Mouse (Mus musculus): ENCODE measurements around the gene Gckr.
"Not testable (repeated sequence)": the region's sequence is repeated elsewhere in the genome, so short reads cannot be mapped to it uniquely, and the experiment has no call there.

The Gckr gene

GRCm38 (mm10) chr5:31294964-31295605, 2.2 kb upstream of the Gckr start:
- DNase-seq (ENCODE audit: low spot score in 2 of 2) = peak in 1 of 2 experiments; percentile 22

GRCm38 (mm10) chr5:31295606-31296141, 1.6 kb upstream of the Gckr start, which contains the start of gene Fndc4:
Fndc4 (minus strand) TSS chr5:31296080.
- DNase-seq (ENCODE audit: low spot score in 2 of 2) = peak in 1 of 2 experiments; percentile 55

- no peak for DNase-seq (ENCODE audit: low spot score in 2 of 2)
These were observed 738 bp downstream of the Gckr start for GRCm38 (mm10) chr5:31297981-31298380.

- DNase-seq (ENCODE audit: low spot score in 2 of 2) = no peak
These were observed 1.2 kb downstream of the Gckr start for GRCm38 (mm10) chr5:31298486-31298885.

GRCm38 (mm10) chr5:31301866-31302265, 4.6 kb downstream of the Gckr start:
- no peak for DNase-seq (ENCODE audit: low spot score in 2 of 2)

GRCm38 (mm10) chr5:31303093-31303492, 5.8 kb downstream of the Gckr start:
- no peak for DNase-seq (ENCODE audit: low spot score in 2 of 2)

- DNase-seq (ENCODE audit: low spot score in 2 of 2) = no peak
These were observed 15.6 kb downstream of the Gckr start for GRCm38 (mm10) chr5:31312806-31313205.

- DNase-seq (ENCODE audit: low spot score in 2 of 2) = no peak
These were observed 25.5 kb downstream of the Gckr start for GRCm38 (mm10) chr5:31322776-31323175.

GRCm38 (mm10) chr5:31324085-31324484, 26.8 kb downstream of the Gckr start:
- DNase-seq (ENCODE audit: low spot score in 2 of 2) = no peak

- DNase-seq (ENCODE audit: low spot score in 2 of 2) = no peak
These were observed 29.6 kb downstream of the Gckr start for GRCm38 (mm10) chr5:31326850-31327249.

- peak in 1 of 2 experiments; percentile 27 for DNase-seq (ENCODE audit: low spot score in 2 of 2)
These were observed 31.0 kb downstream of the Gckr start for GRCm38 (mm10) chr5:31328255-31328654.

- DNase-seq (ENCODE audit: low spot score in 2 of 2) = not testable (repeated sequence)
These were observed 60.3 kb downstream of the Gckr start for GRCm38 (mm10) chr5:31357586-31357985.

GRCm38 (mm10) chr5:31360955-31361354, 63.7 kb downstream of the Gckr start:
- no peak for DNase-seq (ENCODE audit: low spot score in 2 of 2)

Measured in frontal cortex, postnatal 10 days (tissue).